Mouse (Mus musculus): Measurements from ENCODE around the gene Rpf2. TPM values are rescaled to one million over a fixed set of nuclear protein-coding genes. Genes with fewer than 3 reads are reported as not detected.

Rpf2 gene
- polyA plus RNA-seq, 1 experiment from 2014 or later: 39.8 TPM

- Histone ChIP-seq H3K27me3 (ENCODE audit: control insufficient read depth, insufficient read depth, low read length) (no peaks in the 10 kb centered on the region), H3K36me3 (ENCODE audit: control insufficient read depth, insufficient read depth, low read length) (no peaks in the 10 kb centered on the region), H3K9ac (ENCODE audit: low read length) (no peak overlapping the region), H3K4me2 (ENCODE audit: low read length) (no peak overlapping the region), H3K4me3 (ENCODE audit: control insufficient read depth in 1 of 2, insufficient read depth in 1 of 2, low read depth in 1 of 2, low read length in 2 of 2) (no peak overlapping the region), H3K27ac (replicated peaks in 1 of 2; ENCODE audit: control insufficient read depth in 1 of 2, insufficient read depth in 1 of 2, low read depth in 2 of 2, low read length in 2 of 2) (no peak overlapping the region), H3K9me3 (ENCODE audit: control insufficient read depth, low read length) (0 out of 2 replicates have a peak, but pooled peaks cover 3% of the 10 kb centered on the region), H3K4me1 (ENCODE audit: control insufficient read depth in 2 of 2, insufficient read depth in 2 of 2, low read length in 2 of 2) (peaks cover 4 to 20% of the 10 kb centered on the region in 2 experiments)
- 54% methylated on average over 5 of the region's 5 CpGs for WGBS
- ATAC-seq (ENCODE audit: insufficient number of reproducible peaks, insufficient read depth, low FRiP score, low read depth): no peak
Observed at GRCm38 (mm10) chr10:40260305-40260704, 13.5 kb upstream of the Rpf2 start.

- H3K4me1 ChIP-seq (ENCODE audit: control insufficient read depth in 2 of 2, insufficient read depth in 2 of 2, low read length in 2 of 2): peaks cover 4 to 20% of the 10 kb centered on the region in 2 experiments
- no peak overlapping the region for H3K27ac ChIP-seq (replicated peaks in 1 of 2; ENCODE audit: control insufficient read depth in 1 of 2, insufficient read depth in 1 of 2, low read depth in 2 of 2, low read length in 2 of 2)
- no peak overlapping the region for H3K4me3 ChIP-seq (ENCODE audit: control insufficient read depth in 1 of 2, insufficient read depth in 1 of 2, low read depth in 1 of 2, low read length in 2 of 2)
- H3K9ac ChIP-seq (ENCODE audit: low read length): no peak overlapping the region
- no peak for ATAC-seq (ENCODE audit: insufficient number of reproducible peaks, insufficient read depth, low FRiP score, low read depth)
- H3K4me2 ChIP-seq (ENCODE audit: low read length): peak overlapping the region; percentile 91; the same call in 1 of the 2 replicates
- H3K36me3 ChIP-seq (ENCODE audit: control insufficient read depth, insufficient read depth, low read length): peaks cover 4% of the 10 kb centered on the region; the same call in 1 of the 2 replicates
- 13% methylated on average over 8 of the region's 8 CpGs for WGBS
- no peaks in the 10 kb centered on the region for H3K27me3 ChIP-seq (ENCODE audit: control insufficient read depth, insufficient read depth, low read length)
- no peaks in the 10 kb centered on the region for H3K9me3 ChIP-seq (ENCODE audit: control insufficient read depth, low read length)
Observed at GRCm38 (mm10) chr10:40259542-40259941, 12.7 kb upstream of the Rpf2 start.

- no peak for ATAC-seq (ENCODE audit: insufficient number of reproducible peaks, insufficient read depth, low FRiP score, low read depth)
- Histone ChIP-seq H3K9me3 (ENCODE audit: control insufficient read depth, low read length) (no peaks in the 10 kb centered on the region), H3K4me1 (ENCODE audit: control insufficient read depth in 2 of 2, insufficient read depth in 2 of 2, low read length in 2 of 2) (peaks cover 4 to 20% of the 10 kb centered on the region in 2 experiments), H3K36me3 (ENCODE audit: control insufficient read depth, insufficient read depth, low read length) (peaks cover 9% of the 10 kb centered on the region), H3K9ac (ENCODE audit: low read length) (peak overlapping the region; percentile 84), H3K27me3 (ENCODE audit: control insufficient read depth, insufficient read depth, low read length) (no peaks in the 10 kb centered on the region), H3K27ac (replicated peaks in 1 of 2; ENCODE audit: control insufficient read depth in 1 of 2, insufficient read depth in 1 of 2, low read depth in 2 of 2, low read length in 2 of 2) (peak overlapping the region; percentile 89 to 96), H3K4me3 (ENCODE audit: control insufficient read depth in 1 of 2, insufficient read depth in 1 of 2, low read depth in 1 of 2, low read length in 2 of 2) (peak overlapping the region in 1 of 2 experiments; percentile 83; a peak in 2 of 4 replicates), H3K4me2 (ENCODE audit: low read length) (peak overlapping the region; percentile 91)
- 3% methylated on average over 5 of the region's 5 CpGs for WGBS
Observed at GRCm38 (mm10) chr10:40258976-40259375, 12.1 kb upstream of the Rpf2 start.

GRCm38 (mm10) chr10:40258401-40258966 is 11.6 kb upstream of the Rpf2 start:
- Histone ChIP-seq H3K27ac (replicated peaks in 1 of 2; ENCODE audit: control insufficient read depth in 1 of 2, insufficient read depth in 1 of 2, low read depth in 2 of 2, low read length in 2 of 2) (peak overlapping the region; percentile 89 to 96), H3K4me3 (ENCODE audit: control insufficient read depth in 1 of 2, insufficient read depth in 1 of 2, low read depth in 1 of 2, low read length in 2 of 2) (peak overlapping the region; percentile 22 to 83; a peak in 3 of 4 replicates), H3K9me3 (ENCODE audit: control insufficient read depth, low read length) (no peaks in the 10 kb centered on the region), H3K4me2 (ENCODE audit: low read length) (peak overlapping the region; percentile 91), H3K4me1 (ENCODE audit: control insufficient read depth in 2 of 2, insufficient read depth in 2 of 2, low read length in 2 of 2) (peaks cover 4 to 20% of the 10 kb centered on the region in 2 experiments), H3K36me3 (ENCODE audit: control insufficient read depth, insufficient read depth, low read length) (peaks cover 14% of the 10 kb centered on the region), H3K9ac (ENCODE audit: low read length) (peak overlapping the region; percentile 84), H3K27me3 (ENCODE audit: control insufficient read depth, insufficient read depth, low read length) (no peaks in the 10 kb centered on the region)
- WGBS: under 1% methylated on average over 12 of the region's 12 CpGs
- peak; percentile 69 for ATAC-seq (ENCODE audit: insufficient number of reproducible peaks, insufficient read depth, low FRiP score, low read depth)

- WGBS: under 1% methylated on average over 43 of the region's 43 CpGs
- Histone ChIP-seq H3K4me2 (ENCODE audit: low read length) (peak within 1 kb of the TSS; percentile 91), H3K4me3 (ENCODE audit: control insufficient read depth in 1 of 2, insufficient read depth in 1 of 2, low read depth in 1 of 2, low read length in 2 of 2) (peak within 1 kb of the TSS; percentile 83 to 91), H3K9me3 (ENCODE audit: control insufficient read depth, low read length) (no peaks in the 10 kb centered on the region), H3K9ac (ENCODE audit: low read length) (peak within 1 kb of the TSS; percentile 84), H3K36me3 (ENCODE audit: control insufficient read depth, insufficient read depth, low read length) (peaks cover 22% of the 10 kb centered on the region), H3K27me3 (ENCODE audit: control insufficient read depth, insufficient read depth, low read length) (no peaks in the 10 kb centered on the region), H3K4me1 (ENCODE audit: control insufficient read depth in 2 of 2, insufficient read depth in 2 of 2, low read length in 2 of 2) (peaks cover 4 to 20% of the 10 kb centered on the region in 2 experiments), H3K27ac (replicated peaks in 1 of 2; ENCODE audit: control insufficient read depth in 1 of 2, insufficient read depth in 1 of 2, low read depth in 2 of 2, low read length in 2 of 2) (peak within 1 kb of the TSS; percentile 96 to 97)
- peak; percentile 71 for ATAC-seq (ENCODE audit: insufficient number of reproducible peaks, insufficient read depth, low FRiP score, low read depth)
Observed at GRCm38 (mm10) chr10:40257414-40258255, 10.8 kb upstream of the Rpf2 start, which contains the start of gene Gtf3c6. Gene Gtf3c6 (minus strand): TSS chr10:40258108.

GRCm38 (mm10) chr10:40256716-40257115 is 9.9 kb upstream of the Rpf2 start:
- Histone ChIP-seq H3K27me3 (ENCODE audit: control insufficient read depth, insufficient read depth, low read length) (no peaks in the 10 kb centered on the region), H3K9ac (ENCODE audit: low read length) (peak overlapping the region; percentile 84), H3K36me3 (ENCODE audit: control insufficient read depth, insufficient read depth, low read length) (peaks cover 31% of the 10 kb centered on the region), H3K27ac (replicated peaks in 1 of 2; ENCODE audit: control insufficient read depth in 1 of 2, insufficient read depth in 1 of 2, low read depth in 2 of 2, low read length in 2 of 2) (peak overlapping the region; percentile 88 to 96), H3K9me3 (ENCODE audit: control insufficient read depth, low read length) (no peaks in the 10 kb centered on the region), H3K4me3 (ENCODE audit: control insufficient read depth in 1 of 2, insufficient read depth in 1 of 2, low read depth in 1 of 2, low read length in 2 of 2) (peak overlapping the region; percentile 83 to 91), H3K4me2 (ENCODE audit: low read length) (peak overlapping the region; percentile 91), H3K4me1 (ENCODE audit: control insufficient read depth in 2 of 2, insufficient read depth in 2 of 2, low read length in 2 of 2) (peaks cover 4 to 20% of the 10 kb centered on the region in 2 experiments)
- 2% methylated on average over 5 of the region's 5 CpGs for WGBS
- peak; percentile 71 for ATAC-seq (ENCODE audit: insufficient number of reproducible peaks, insufficient read depth, low FRiP score, low read depth)

- Histone ChIP-seq H3K27me3 (ENCODE audit: control insufficient read depth, insufficient read depth, low read length) (no peaks in the 10 kb centered on the region), H3K4me2 (ENCODE audit: low read length) (no peak overlapping the region), H3K4me3 (ENCODE audit: control insufficient read depth in 1 of 2, insufficient read depth in 1 of 2, low read depth in 1 of 2, low read length in 2 of 2) (no peak overlapping the region), H3K36me3 (ENCODE audit: control insufficient read depth, insufficient read depth, low read length) (peaks cover 72% of the 10 kb centered on the region), H3K4me1 (ENCODE audit: control insufficient read depth in 2 of 2, insufficient read depth in 2 of 2, low read length in 2 of 2) (peaks cover 0 to 3% of the 10 kb centered on the region in 2 experiments; a peak in 1 of 4 replicates), H3K9ac (ENCODE audit: low read length) (no peak overlapping the region), H3K9me3 (ENCODE audit: control insufficient read depth, low read length) (no peaks in the 10 kb centered on the region), H3K27ac (replicated peaks in 1 of 2; ENCODE audit: control insufficient read depth in 1 of 2, insufficient read depth in 1 of 2, low read depth in 2 of 2, low read length in 2 of 2) (no peak overlapping the region)
- WGBS: 67% methylated on average over 6 of the region's 6 CpGs
- no peak for ATAC-seq (ENCODE audit: insufficient number of reproducible peaks, insufficient read depth, low FRiP score, low read depth)
Observed at GRCm38 (mm10) chr10:40250969-40251368, 4.1 kb upstream of the Rpf2 start.
